Comparison of ENCODE assay signal across 22 mouse cellular contexts in the genomic region with DNA sequence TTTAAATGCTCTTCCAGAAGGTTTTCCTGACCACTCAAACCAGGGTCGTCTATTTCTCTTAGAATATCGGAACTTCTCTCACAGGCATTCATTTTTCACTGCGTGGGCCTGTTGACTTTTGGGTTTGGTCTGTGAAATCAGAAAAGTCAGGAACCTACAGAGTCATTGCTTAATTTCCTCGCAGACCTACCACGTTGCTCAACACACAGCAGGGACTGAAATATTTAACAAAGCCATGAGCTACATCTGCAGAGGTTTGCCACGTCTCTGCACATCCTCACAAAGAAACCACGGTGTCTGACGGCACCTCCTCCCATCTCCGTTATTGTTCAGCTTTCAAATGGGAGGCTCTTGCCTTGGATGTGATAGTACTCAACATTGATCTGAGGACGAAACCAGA. TPM values are rescaled to one million over a fixed set of nuclear protein-coding genes. Genes with fewer than 3 reads are reported as not detected.
"Had no signal": no experiment of that assay in that cellular context is flagged by ENCODE, and none has a peak within 500 bp of the region (broad histone marks: within the 10 kb centered on the region; RNA-seq: fewer than 3 reads in every experiment).

No protein-coding gene starts in this region.

- H3K4me2 ChIP-seq: limb, embryonic 15.5 days; lung, embryonic 14.5 days; midbrain, embryonic 11.5 days; midbrain, embryonic 15.5 days; neural tube, embryonic 13.5 days; stomach, embryonic 15.5 days had no signal

- H3K36me3 ChIP-seq: midbrain, embryonic 15.5 days; neural tube, embryonic 13.5 days; stomach, embryonic 15.5 days had no signal

- DNase-seq: kidney, adult 11 months; kidney, adult 9 months; kidney, postnatal 36 days; layer of hippocampus, adult 9-11 months; layer of hippocampus, postnatal 36 days; lung, embryonic 14.5 days; lung, postnatal 10 days; retina, postnatal 1 day; thymus, adult 2 months; thymus, postnatal 25 days had no signal

- H3K9ac ChIP-seq: limb, embryonic 15.5 days; lung, embryonic 14.5 days; midbrain, embryonic 15.5 days; neural tube, embryonic 13.5 days; stomach, embryonic 15.5 days had no signal

- H3K4me3 ChIP-seq: limb, embryonic 15.5 days; midbrain, embryonic 15.5 days; neural tube, embryonic 13.5 days; stomach, embryonic 15.5 days had no signal

- H3K9me3 ChIP-seq: limb, embryonic 15.5 days; megakaryocyte, embryonic 14.5 days; midbrain, embryonic 15.5 days; neural tube, embryonic 13.5 days; stomach, embryonic 15.5 days had no signal

- ATAC-seq: midbrain, embryonic 15.5 days had no signal

- H3K27me3 ChIP-seq: limb, embryonic 15.5 days; midbrain, embryonic 15.5 days; neural tube, embryonic 13.5 days; stomach, embryonic 15.5 days had no signal

- H3K27ac ChIP-seq: kidney, postnatal 0 days; limb, embryonic 15.5 days; midbrain, embryonic 15.5 days; neural tube, embryonic 13.5 days; stomach, embryonic 15.5 days had no signal

RNA-seq across cellular contexts. Expression of a gene that starts 7.7 kb away (rescaled TPM):
- polyA plus RNA-seq: testis, adult 2 months had no signal

RNA-seq across cellular contexts. Expression of a gene that starts 18.5 kb away (rescaled TPM):
- polyA plus RNA-seq: intestine, embryonic 14.5 days; kidney, postnatal 0 days; limb, embryonic 11.5 days; limb, embryonic 15.5 days; lung, embryonic 14.5 days; midbrain, embryonic 11.5 days; midbrain, embryonic 15.5 days; neural tube, embryonic 13.5 days; spleen, adult 2 months; urinary bladder, adult 2 months had no signal
